Mouse (Mus musculus): ENCODE results near the gene Efs.
A peak's percentile ranks its signal among the peaks of the same experiment; 100 is the strongest.

The Efs gene

GRCm38 (mm10) chr14:54868026-54868425, 57.9 kb downstream of the Efs start:
- no peak for DNase-seq (ENCODE audit: low spot score)

- peak; percentile 19 for DNase-seq (ENCODE audit: low spot score)
These were observed 59.0 kb downstream of the Efs start for GRCm38 (mm10) chr14:54866936-54867335.
